Mouse (Mus musculus): ENCODE results near the gene Ppa1. TPM values are rescaled to one million over a fixed set of nuclear protein-coding genes. Genes with fewer than 3 reads are reported as not detected.

Ppa1 gene
- total RNA-seq, 1 experiment from 2014 or later: 152 TPM

Other genes with a start within 250 kb of the Ppa1 start
- not detected in 2 replicates for gene Nodal, start 230.6 kb upstream of the Ppa1 start, total RNA-seq (2017)
- gene Eif4ebp2, start 195.9 kb upstream of the Ppa1 start, total RNA-seq (2017): 17.7 and 29.8 TPM in 2 replicates
- gene Lrrc20, start 172.8 kb upstream of the Ppa1 start, total RNA-seq (2017): 3.6 and 6.9 TPM in 2 replicates
- not detected in 2 replicates for gene Npffr1, start 53.1 kb upstream of the Ppa1 start, total RNA-seq (2017)
- 106 and 111 TPM in 2 replicates for gene Sar1a, start 31.7 kb downstream of the Ppa1 start, total RNA-seq (2017)
- gene Tysnd1, start 47.0 kb downstream of the Ppa1 start, total RNA-seq (2017): 20.1 and 31.0 TPM in 2 replicates
- 2.7 and 5.0 TPM in 2 replicates for gene Aifm2, start 66.7 kb downstream of the Ppa1 start, total RNA-seq (2017)
- 1.2 and 1.8 TPM in 2 replicates for gene H2afy2, start 135.6 kb downstream of the Ppa1 start, total RNA-seq (2017)

All from common myeloid progenitor, adult 5-6 weeks (primary cell).